Mouse (Mus musculus) cerebellum, postnatal 25 days (tissue): Measurements from ENCODE around the gene Coa6.
"Not testable (repeated sequence)": the region's sequence is repeated elsewhere in the genome, so short reads cannot be mapped to it uniquely, and the experiment has no call there.

ENCODE experiments used
- DNase-seq, 2 experiments: peaks; one replicate each; pipeline ENCODE4 v3.0.0; 2021; ENCODE audit warnings: mixed read lengths in 2 of 2

The Coa6 gene

DNA sequence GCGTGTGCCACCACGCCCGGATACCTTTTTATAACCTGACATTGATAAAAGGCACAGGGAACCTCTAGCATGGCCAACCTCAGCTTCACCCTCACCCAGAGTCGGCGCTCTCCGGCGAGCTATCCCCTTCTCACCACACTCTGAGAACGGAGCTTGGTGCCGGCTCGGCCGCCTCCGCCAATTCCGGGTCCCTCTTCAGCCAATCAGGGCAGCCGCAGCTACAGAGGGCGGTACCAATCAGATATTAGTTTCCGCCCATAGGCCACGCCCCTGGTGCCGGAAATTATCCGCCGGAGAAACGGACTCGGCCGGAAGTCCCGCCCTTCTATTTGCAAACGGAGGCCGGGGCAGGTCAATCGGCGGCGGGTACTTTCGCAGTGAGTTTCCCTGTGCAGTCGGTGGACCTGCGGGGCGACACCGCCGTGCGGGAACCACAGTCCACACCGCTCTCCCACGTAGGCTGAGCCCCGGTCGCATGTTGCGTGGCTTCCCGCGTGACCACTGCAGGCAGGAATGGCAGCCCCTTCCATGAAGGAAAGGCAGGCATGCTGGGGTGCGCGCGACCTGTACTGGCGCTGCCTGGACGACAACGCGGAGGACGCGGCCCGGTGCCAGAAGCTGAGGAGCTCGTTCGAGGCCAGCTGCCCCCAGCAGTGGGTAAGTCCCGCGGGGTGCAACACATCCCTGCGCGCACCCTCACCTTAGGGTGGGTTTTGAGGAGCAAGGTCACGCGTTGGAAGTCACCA lies at the start of gene Coa6:
Coa6 (plus strand) TSS at position 342 of the 746 bp plus-strand sequence.
- peak; percentile 99 to 100 for DNase-seq

GRCm38 (mm10) chr8:126379580-126379979 lies 42.7 kb upstream of the Coa6 start:
- DNase-seq: no peak

DNA sequence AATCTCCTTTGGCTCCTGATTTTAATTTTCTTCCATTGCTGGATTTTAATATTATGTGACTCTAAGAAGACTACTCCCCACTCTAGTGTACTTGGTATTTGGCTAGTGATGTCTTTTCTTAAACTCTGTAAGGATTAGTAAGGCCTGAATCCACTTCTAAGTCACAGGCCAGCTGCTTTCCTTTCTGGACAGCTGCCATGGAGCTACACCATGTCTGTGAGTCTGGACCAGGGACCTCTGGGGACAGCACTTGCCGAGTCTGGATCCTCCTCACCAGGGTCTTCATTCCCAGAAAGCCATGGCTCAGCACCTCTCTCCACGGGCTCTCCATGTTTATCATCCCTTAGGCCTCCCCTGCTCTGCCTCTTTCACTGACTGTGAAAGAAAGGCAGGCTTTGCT lies 42.2 kb upstream of the Coa6 start:
- DNase-seq: no peak

DNA sequence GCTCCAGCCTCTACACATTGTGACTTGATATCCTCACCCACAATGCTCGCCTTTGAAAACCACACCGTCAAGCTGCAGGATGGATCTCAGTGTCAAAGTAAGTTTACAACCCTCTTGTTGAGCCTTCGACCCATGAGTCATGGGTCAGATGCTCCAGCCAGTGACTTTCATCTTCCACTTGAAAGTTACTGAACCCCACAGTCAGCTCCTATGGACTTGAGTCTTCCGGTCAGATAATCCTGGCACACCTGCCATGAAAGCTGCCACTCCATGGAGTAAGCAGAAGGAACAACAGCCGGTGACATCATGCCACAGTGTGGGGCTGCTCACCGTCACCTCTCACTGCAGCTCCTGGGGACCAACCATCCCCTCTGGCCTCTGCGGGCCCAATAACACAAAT lies 41.0 kb upstream of the Coa6 start:
- no peak for DNase-seq

DNA sequence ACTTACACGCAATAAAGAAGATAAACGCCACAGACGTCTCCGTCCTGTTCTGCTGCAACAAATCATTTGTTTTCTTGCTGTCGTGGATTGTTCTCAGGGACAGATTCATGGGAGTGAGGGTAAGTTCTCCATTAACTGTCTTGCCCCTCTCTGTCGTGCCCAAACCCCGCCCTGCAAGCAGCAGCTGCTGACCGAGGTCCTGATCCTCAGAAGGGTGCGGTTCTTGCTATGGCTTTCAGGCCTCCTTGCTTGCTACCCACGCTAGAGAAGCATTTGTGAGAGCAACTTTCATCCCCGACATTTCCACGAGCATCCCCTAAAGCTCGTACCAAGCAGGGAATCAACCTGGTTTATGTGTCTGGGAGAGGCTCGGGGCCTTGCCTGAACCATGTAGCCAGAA lies 40.1 kb upstream of the Coa6 start:
- no peak for DNase-seq

DNA sequence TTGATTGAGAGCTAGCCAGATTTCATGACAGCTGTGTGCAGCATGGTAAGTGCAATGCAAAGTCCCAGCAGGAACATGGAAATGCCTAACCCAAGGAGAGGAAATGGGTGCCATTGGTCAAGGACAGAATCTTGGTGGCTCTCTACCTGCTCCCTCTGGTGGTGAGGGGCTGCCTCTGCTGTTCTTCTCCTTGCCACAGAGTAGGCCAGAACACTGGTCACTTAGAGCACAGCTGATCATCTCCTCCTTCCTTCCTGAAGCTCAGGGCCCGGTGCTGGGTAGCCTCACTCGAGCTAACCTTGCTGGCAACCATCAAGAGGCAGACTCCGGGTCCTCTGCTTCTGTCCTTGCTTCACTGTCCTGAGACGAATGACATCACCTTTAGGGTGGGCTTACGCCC lies 39.6 kb upstream of the Coa6 start:
- DNase-seq: peak; percentile 67 to 72

DNA sequence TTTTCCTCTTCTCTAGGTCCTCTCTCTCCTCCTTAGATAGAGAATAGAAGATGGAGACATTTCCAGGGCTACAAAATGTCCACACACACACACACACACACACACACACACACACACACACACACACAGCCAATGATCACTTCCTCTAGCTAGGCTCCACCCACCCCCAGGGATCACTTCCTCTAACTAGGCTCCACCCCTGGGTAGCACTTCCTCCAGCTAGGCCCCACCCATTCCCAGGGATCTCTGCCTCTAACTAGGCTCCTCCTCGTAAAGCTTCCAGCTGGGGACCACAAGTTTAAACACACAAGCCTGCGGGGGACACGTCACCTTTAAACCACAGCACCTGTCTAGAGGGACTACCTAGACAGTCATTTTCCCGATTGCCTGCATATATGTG lies 34.7 kb upstream of the Coa6 start:
- no peak for DNase-seq

- peak; percentile 71 to 86 for DNase-seq
Measured at GRCm38 (mm10) chr8:126391541-126391940, 30.8 kb upstream of the Coa6 start.

DNA sequence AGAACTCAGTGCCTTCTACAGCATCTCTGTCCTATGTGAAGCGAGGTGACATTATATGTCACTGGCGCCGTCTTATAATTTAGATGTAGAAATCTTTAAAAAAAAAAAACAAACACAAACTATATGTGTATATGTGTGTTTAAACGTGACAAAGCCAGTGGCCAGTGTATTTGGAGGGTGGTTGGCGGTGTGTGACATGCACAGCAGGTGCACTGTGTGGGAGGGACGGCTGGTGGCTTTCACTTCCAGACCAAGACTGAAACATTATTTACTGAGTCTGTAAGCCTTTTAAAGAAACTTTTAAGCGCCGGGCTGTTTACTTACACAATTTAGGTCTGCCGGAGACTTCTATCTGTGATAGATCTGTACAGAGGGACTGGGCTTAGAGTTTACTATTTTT lies 26.9 kb upstream of the Coa6 start:
- no peak for DNase-seq

DNA sequence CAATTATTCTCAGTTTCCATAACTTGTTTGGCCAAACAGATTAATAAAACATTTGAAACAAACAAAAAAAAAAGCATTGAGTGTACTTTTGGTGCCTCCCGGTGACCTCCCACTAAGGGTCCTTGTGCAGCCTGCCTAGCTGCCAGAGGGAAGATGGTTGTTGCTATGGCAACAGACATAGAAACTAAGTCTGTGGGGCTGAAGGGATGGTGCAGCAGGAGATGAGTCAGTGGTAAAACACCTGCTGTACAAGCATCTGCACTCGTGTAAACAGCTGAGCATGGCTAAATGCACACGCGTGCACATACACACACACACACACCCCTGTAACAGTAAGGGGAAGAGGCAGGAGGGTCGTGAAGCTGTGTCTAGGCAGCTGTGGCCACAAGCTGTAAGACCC lies 26.4 kb upstream of the Coa6 start:
- DNase-seq: no peak

DNA sequence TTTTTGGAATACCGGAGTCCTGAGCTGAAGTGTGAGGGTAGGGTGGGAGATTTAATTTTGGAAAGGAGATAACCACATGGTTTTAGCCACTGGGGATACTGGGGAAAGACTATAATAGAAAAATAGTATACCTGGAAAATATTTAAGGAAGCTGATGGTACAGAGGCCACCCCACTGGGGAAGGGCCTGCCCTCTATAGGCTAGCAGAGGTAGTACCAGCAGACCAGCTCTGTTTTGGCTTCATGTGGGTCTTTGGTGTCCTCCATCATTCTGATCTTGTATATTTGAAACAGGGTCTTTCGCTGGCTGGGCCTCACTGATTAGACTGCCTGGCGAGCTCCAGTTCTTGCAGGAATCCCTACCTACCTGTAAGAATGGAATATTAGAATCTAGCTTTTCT lies 24.0 kb upstream of the Coa6 start:
- DNase-seq: peak; percentile 39 to 61

- not testable (repeated sequence) for DNase-seq
Measured at GRCm38 (mm10) chr8:126404550-126404949, 17.8 kb upstream of the Coa6 start.

- no peak for DNase-seq
Measured at GRCm38 (mm10) chr8:126405030-126405429, 17.3 kb upstream of the Coa6 start.

- no peak for DNase-seq
Measured at GRCm38 (mm10) chr8:126420834-126421233, 1.5 kb upstream of the Coa6 start.

- no peak for DNase-seq
Measured at GRCm38 (mm10) chr8:126422920-126423300, 595 bp downstream of the Coa6 start.

DNA sequence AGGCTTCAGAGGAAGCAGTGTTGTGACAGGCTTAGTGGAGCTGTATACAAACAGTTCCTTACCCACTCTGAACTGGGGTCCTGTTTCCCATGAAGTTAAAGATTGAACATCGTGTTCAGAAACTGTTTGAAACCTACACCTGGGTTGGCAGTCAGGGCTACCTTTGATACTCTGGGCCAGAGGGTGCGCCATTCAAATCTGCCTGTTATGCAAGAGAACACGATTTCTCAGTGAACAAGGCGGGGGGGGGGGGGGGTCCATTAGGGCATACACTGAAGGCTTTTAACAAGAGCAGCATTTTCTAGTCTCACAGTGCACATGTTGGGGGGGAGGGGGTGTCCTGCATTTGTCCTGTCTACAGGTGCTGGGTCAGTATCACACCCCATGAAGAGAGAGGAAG lies 1.8 kb downstream of the Coa6 start:
- DNase-seq: no peak

DNA sequence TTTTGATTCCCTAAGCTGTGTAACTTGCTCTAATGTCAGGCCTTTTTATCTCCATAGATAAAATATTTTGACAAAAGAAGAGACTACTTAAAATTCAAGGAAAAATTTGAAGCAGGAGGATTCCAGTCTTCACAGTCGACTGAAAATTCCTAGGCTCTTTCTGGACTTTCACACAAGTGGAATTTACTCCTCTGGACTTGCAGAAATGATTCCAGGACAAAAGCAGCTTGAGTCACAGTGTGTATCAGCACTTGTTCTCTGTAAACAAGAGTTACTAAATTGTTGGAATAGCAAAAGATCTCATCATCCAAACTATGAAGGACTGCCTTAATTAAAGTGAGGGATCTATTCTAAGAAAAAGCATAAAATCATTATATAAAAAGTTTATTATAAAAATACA lies 2.6 kb downstream of the Coa6 start:
- DNase-seq: no peak

- DNase-seq: no peak
Measured at GRCm38 (mm10) chr8:126429635-126430034, 7.3 kb downstream of the Coa6 start.

GRCm38 (mm10) chr8:126433827-126434226 lies 11.5 kb downstream of the Coa6 start:
- no peak for DNase-seq

DNA sequence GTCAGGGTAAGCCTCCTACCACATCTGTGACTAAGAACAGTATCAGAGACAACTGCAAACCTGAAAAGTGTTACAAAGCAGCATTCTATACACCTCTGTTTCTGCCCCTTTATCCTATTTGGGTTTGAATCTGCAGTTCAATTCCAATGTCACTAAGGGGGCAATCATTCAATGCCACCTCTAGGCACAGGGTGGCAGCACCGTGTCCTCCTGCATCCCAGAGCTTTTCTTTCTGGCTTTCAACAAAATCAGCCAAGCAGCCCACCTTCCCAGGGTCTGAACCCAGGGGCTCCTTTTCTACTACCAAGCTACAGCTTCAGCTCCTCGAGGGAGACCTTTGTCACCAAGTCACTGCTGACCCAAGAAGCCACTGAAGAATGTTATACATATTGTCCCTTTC lies 16.6 kb downstream of the Coa6 start:
- DNase-seq: no peak

DNA sequence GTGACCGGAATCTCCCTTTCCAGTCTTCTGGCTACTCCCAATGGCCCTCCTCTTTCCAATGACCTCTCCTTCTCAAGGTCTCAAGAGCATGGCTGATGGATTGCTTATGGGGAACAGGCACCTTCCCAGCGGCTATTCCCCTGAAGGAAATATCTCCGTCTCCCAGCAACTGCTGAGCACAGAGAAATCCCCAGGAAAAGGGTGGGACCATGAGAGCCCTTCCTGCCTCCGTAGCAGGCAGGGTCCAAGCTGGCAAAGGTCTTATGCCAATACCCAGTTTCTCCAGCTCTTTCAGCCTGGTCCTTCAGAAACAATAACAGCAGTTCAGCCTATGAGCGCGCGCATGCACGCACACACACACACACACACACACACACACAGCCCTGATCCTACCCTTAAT lies 28.8 kb downstream of the Coa6 start:
- DNase-seq: no peak

DNA sequence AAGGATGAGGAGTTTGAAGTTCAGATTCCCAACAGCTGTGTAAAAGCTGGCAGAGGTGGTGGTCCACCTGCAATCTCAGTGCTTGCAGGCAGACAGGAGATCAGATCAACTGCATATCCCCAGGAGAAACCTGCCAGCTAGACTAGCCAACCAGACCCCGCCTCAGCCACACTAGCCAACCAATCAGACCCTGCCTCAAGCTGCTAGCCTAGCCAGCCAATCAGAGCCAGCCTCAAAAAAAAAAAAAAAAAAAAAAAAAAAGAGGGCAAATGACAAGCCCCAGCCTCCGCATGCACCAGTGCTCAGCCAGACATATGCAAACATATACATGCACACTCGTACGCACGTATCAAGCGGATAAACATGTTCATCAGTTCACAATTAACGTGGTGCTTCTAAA lies 33.1 kb downstream of the Coa6 start:
- no peak for DNase-seq

GRCm38 (mm10) chr8:126460274-126460673 lies 38.0 kb downstream of the Coa6 start:
- peak; percentile 43 to 75 for DNase-seq

- DNase-seq: no peak
Measured at GRCm38 (mm10) chr8:126461735-126462134, 39.4 kb downstream of the Coa6 start.

- no peak for DNase-seq
Measured at GRCm38 (mm10) chr8:126464071-126464470, 41.8 kb downstream of the Coa6 start.
